Mouse (Mus musculus): ENCODE measurements at regions not wholly inside any gene's neighbourhood (a gene's known extent, or its start where the extent isn't known, plus 50 kb on each side); places are given as distances from the start of the nearest gene placed in this dataset.

GRCm38 (mm10) chr13:110798313-110798712 lies 403.5 kb downstream of the Plk2 start:
- Histone ChIP-seq H3K9ac (replicated peaks; ENCODE audit: low read length) (no peak overlapping the region), H3K4me3 (ENCODE audit: low read length) (no peak overlapping the region), H3K9me3 (ENCODE audit: low read length) (no peaks in the 10 kb centered on the region), H3K36me3 (ENCODE audit: insufficient read depth, low read length) (no peaks in the 10 kb centered on the region), H3K4me1 (ENCODE audit: insufficient read depth, low read length) (no peaks in the 10 kb centered on the region), H3K27ac (ENCODE audit: low read length) (no peak overlapping the region), H3K27me3 (ENCODE audit: insufficient read depth, low read length) (no peaks in the 10 kb centered on the region), H3K4me2 (replicated peaks; ENCODE audit: low read depth, low read length) (no peak overlapping the region)
- 60% methylated on average over 7 of the region's 7 CpGs for WGBS
- no peak for ATAC-seq (ENCODE audit: low FRiP score, low TSS enrichment)

GRCm38 (mm10) chr13:110802841-110803240 lies 408.0 kb downstream of the Plk2 start:
- H3K9me3 ChIP-seq (ENCODE audit: low read length), result no peaks in the 10 kb centered on the region
- no peaks in the 10 kb centered on the region for H3K4me1 ChIP-seq (ENCODE audit: insufficient read depth, low read length)
- H3K36me3 ChIP-seq (ENCODE audit: insufficient read depth, low read length), result no peaks in the 10 kb centered on the region
- no peak overlapping the region for H3K27ac ChIP-seq (ENCODE audit: low read length)
- H3K27me3 ChIP-seq (ENCODE audit: insufficient read depth, low read length), result no peaks in the 10 kb centered on the region
- H3K4me2 ChIP-seq (replicated peaks; ENCODE audit: low read depth, low read length), result no peak overlapping the region
- WGBS, result 77% methylated on average over 6 of the region's 6 CpGs
- H3K4me3 ChIP-seq (ENCODE audit: low read length), result no peak overlapping the region
- no peak for ATAC-seq (ENCODE audit: low FRiP score, low TSS enrichment)
- no peak overlapping the region for H3K9ac ChIP-seq (replicated peaks; ENCODE audit: low read length)

- Histone ChIP-seq H3K4me3 (ENCODE audit: low read length) (no peak overlapping the region), H3K9me3 (ENCODE audit: low read length) (no peaks in the 10 kb centered on the region), H3K9ac (replicated peaks; ENCODE audit: low read length) (no peak overlapping the region), H3K27me3 (ENCODE audit: insufficient read depth, low read length) (no peaks in the 10 kb centered on the region), H3K36me3 (ENCODE audit: insufficient read depth, low read length) (no peaks in the 10 kb centered on the region), H3K4me2 (replicated peaks; ENCODE audit: low read depth, low read length) (no peak overlapping the region), H3K27ac (ENCODE audit: low read length) (no peak overlapping the region), H3K4me1 (ENCODE audit: insufficient read depth, low read length) (no peaks in the 10 kb centered on the region)
- whole genome bisulfite sequencing, result 63% methylated on average over 6 of the region's 6 CpGs
- no peak for ATAC-seq (ENCODE audit: low FRiP score, low TSS enrichment)
Observed at GRCm38 (mm10) chr13:110812401-110812800, 417.6 kb downstream of the Plk2 start.

- H3K27ac ChIP-seq (ENCODE audit: low read length), result no peak overlapping the region
- no peaks in the 10 kb centered on the region for H3K9me3 ChIP-seq (ENCODE audit: low read length)
- H3K36me3 ChIP-seq (ENCODE audit: insufficient read depth, low read length), result no peaks in the 10 kb centered on the region
- no peak overlapping the region for H3K4me3 ChIP-seq (ENCODE audit: low read length)
- H3K4me2 ChIP-seq (replicated peaks; ENCODE audit: low read depth, low read length), result no peak overlapping the region
- H3K27me3 ChIP-seq (ENCODE audit: insufficient read depth, low read length), result no peaks in the 10 kb centered on the region
- ATAC-seq (ENCODE audit: low FRiP score, low TSS enrichment), result no peak
- WGBS, result 92% methylated on average over 1 of the region's 1 CpGs
- no peaks in the 10 kb centered on the region for H3K4me1 ChIP-seq (ENCODE audit: insufficient read depth, low read length)
- H3K9ac ChIP-seq (replicated peaks; ENCODE audit: low read length), result no peak overlapping the region
Observed at GRCm38 (mm10) chr13:110814066-110814465, 419.2 kb downstream of the Plk2 start.

- Histone ChIP-seq H3K4me2 (replicated peaks; ENCODE audit: low read depth, low read length) (no peak overlapping the region), H3K4me1 (ENCODE audit: insufficient read depth, low read length) (no peaks in the 10 kb centered on the region), H3K36me3 (ENCODE audit: insufficient read depth, low read length) (no peaks in the 10 kb centered on the region), H3K9ac (replicated peaks; ENCODE audit: low read length) (no peak overlapping the region), H3K27ac (ENCODE audit: low read length) (no peak overlapping the region), H3K4me3 (ENCODE audit: low read length) (no peak overlapping the region), H3K9me3 (ENCODE audit: low read length) (no peaks in the 10 kb centered on the region), H3K27me3 (ENCODE audit: insufficient read depth, low read length) (no peaks in the 10 kb centered on the region)
- WGBS, result 46% methylated on average over 2 of the region's 2 CpGs
- ATAC-seq (ENCODE audit: low FRiP score, low TSS enrichment), result no peak
Observed at GRCm38 (mm10) chr13:110819301-110819862, 424.5 kb downstream of the Plk2 start.

- ATAC-seq (ENCODE audit: low FRiP score, low TSS enrichment), result no peak
- Histone ChIP-seq H3K4me3 (ENCODE audit: low read length) (no peak overlapping the region), H3K36me3 (ENCODE audit: insufficient read depth, low read length) (no peaks in the 10 kb centered on the region), H3K9ac (replicated peaks; ENCODE audit: low read length) (no peak overlapping the region), H3K9me3 (ENCODE audit: low read length) (no peaks in the 10 kb centered on the region), H3K4me1 (ENCODE audit: insufficient read depth, low read length) (no peaks in the 10 kb centered on the region), H3K27ac (ENCODE audit: low read length) (no peak overlapping the region), H3K4me2 (replicated peaks; ENCODE audit: low read depth, low read length) (no peak overlapping the region), H3K27me3 (ENCODE audit: insufficient read depth, low read length) (no peaks in the 10 kb centered on the region)
- WGBS, result 87% methylated on average over 9 of the region's 9 CpGs
Observed at GRCm38 (mm10) chr13:110824878-110825277, 429.9 kb upstream of the Actbl2 start.

- no peaks in the 10 kb centered on the region for H3K36me3 ChIP-seq (ENCODE audit: insufficient read depth, low read length)
- ATAC-seq (ENCODE audit: low FRiP score, low TSS enrichment), result no peak
- WGBS, result 80% methylated on average over 5 of the region's 5 CpGs
Observed at GRCm38 (mm10) chr13:110832442-110832841, 422.4 kb upstream of the Actbl2 start.

GRCm38 (mm10) chr13:110836936-110837335 lies 417.9 kb upstream of the Actbl2 start:
- Histone ChIP-seq H3K9me3 (ENCODE audit: low read length) (no peaks in the 10 kb centered on the region), H3K4me2 (replicated peaks; ENCODE audit: low read depth, low read length) (no peak overlapping the region), H3K4me3 (ENCODE audit: low read length) (no peak overlapping the region), H3K36me3 (ENCODE audit: insufficient read depth, low read length) (no peaks in the 10 kb centered on the region), H3K27me3 (ENCODE audit: insufficient read depth, low read length) (no peaks in the 10 kb centered on the region), H3K27ac (ENCODE audit: low read length) (no peak overlapping the region), H3K9ac (replicated peaks; ENCODE audit: low read length) (no peak overlapping the region), H3K4me1 (ENCODE audit: insufficient read depth, low read length) (no peaks in the 10 kb centered on the region)
- ATAC-seq (ENCODE audit: low FRiP score, low TSS enrichment), result no peak
- 34% methylated on average over 7 of the region's 7 CpGs for WGBS

More at GRCm38 (mm10) chr13:110832442-110832841, 422.4 kb upstream of the Actbl2 start:
- Histone ChIP-seq H3K27me3 (ENCODE audit: insufficient read depth, low read length) (no peaks in the 10 kb centered on the region), H3K4me2 (replicated peaks; ENCODE audit: low read depth, low read length) (no peak overlapping the region), H3K9me3 (ENCODE audit: low read length) (no peaks in the 10 kb centered on the region), H3K4me3 (ENCODE audit: low read length) (no peak overlapping the region), H3K4me1 (ENCODE audit: insufficient read depth, low read length) (no peaks in the 10 kb centered on the region), H3K27ac (ENCODE audit: low read length) (no peak overlapping the region), H3K9ac (replicated peaks; ENCODE audit: low read length) (no peak overlapping the region)

- Histone ChIP-seq H3K4me1 (ENCODE audit: insufficient read depth, low read length) (no peaks in the 10 kb centered on the region), H3K36me3 (ENCODE audit: insufficient read depth, low read length) (no peaks in the 10 kb centered on the region), H3K4me3 (ENCODE audit: low read length) (no peak overlapping the region), H3K27ac (ENCODE audit: low read length) (no peak overlapping the region), H3K4me2 (replicated peaks; ENCODE audit: low read depth, low read length) (no peak overlapping the region), H3K27me3 (ENCODE audit: insufficient read depth, low read length) (no peaks in the 10 kb centered on the region), H3K9ac (replicated peaks; ENCODE audit: low read length) (no peak overlapping the region), H3K9me3 (ENCODE audit: low read length) (no peaks in the 10 kb centered on the region; the same call in 1 of the 2 replicates)
- WGBS, result 95% methylated on average over 7 of the region's 7 CpGs
- ATAC-seq (ENCODE audit: low FRiP score, low TSS enrichment), result no peak
Observed at GRCm38 (mm10) chr13:110841949-110842348, 412.9 kb upstream of the Actbl2 start.

GRCm38 (mm10) chr13:110845695-110846094 lies 409.1 kb upstream of the Actbl2 start:
- H3K4me3 ChIP-seq (ENCODE audit: low read length), result no peak overlapping the region
- H3K27me3 ChIP-seq (ENCODE audit: insufficient read depth, low read length), result no peaks in the 10 kb centered on the region
- H3K4me1 ChIP-seq (ENCODE audit: insufficient read depth, low read length), result no peaks in the 10 kb centered on the region
- no peaks in the 10 kb centered on the region for H3K36me3 ChIP-seq (ENCODE audit: insufficient read depth, low read length)
- H3K9me3 ChIP-seq (ENCODE audit: low read length), result no peaks in the 10 kb centered on the region; the same call in 1 of the 2 replicates
- no peak for ATAC-seq (ENCODE audit: low FRiP score, low TSS enrichment)
- WGBS, result 82% methylated on average over 2 of the region's 2 CpGs
- H3K4me2 ChIP-seq (replicated peaks; ENCODE audit: low read depth, low read length), result no peak overlapping the region
- no peak overlapping the region for H3K9ac ChIP-seq (replicated peaks; ENCODE audit: low read length)
- no peak overlapping the region for H3K27ac ChIP-seq (ENCODE audit: low read length)
